Mouse (Mus musculus) kidney, adult 9 months (tissue): ENCODE data around the gene Slc52a3.

Experiments
- DNase-seq: peaks from one replicate; pipeline ENCODE4 v3.0.0; 2022

Slc52a3 gene

DNA sequence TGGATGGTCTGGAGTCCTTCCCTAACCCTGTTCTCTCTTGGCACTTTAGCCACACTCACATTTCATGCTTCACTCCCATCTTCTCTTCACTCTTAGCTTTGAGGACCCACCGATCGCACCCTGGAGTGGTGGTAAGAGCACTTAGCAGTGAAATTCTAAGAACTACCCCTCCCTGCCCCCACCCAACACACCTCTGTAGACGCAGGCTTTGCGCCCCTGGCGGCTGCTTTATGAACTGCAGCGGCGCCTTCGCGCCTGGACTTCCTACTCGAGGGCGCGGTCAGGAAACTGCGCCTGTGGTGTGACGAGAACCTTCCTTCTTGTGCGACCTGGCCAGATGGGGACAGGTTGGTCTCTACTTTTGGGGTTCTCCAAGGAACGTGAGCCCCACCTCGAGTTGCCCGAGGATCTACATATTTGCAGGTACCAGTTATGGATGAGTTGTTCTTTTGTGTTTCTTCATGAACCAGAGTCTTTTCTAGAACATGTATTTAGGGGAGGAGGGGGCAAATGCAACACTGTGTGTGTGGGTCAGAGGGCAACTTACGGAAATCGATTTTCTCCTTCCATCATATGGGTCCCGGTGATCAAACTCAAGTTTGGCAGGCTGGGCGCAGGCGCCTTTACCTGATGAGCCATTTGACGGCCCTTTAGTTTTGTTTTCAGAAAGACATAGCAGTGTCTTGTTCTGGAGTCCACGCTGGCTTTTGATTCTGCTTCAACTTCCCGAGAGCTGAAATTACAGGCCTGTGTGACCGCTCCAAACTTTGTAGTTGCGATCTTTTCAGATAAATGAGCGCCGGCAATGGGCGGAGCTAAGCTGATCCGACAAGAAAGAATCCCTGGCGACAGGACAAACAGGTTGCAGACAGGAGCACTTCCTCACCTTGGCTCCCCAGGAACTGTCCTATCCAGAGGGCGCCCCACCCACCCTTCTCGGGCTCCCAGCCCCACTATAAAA, at the start of gene Slc52a3:
Gene Slc52a3 (plus strand): TSS at position 283 of the 961 bp plus-strand sequence.
- DNase-seq, result peak; percentile 95

GRCm38 (mm10) chr2:151947617-151948016, 48.7 kb upstream of the Slc52a3 start:
- no peak for DNase-seq

- DNase-seq, result no peak
Measured at GRCm38 (mm10) chr2:151948311-151948710, 48.0 kb upstream of the Slc52a3 start.

GRCm38 (mm10) chr2:151949082-151949774, 47.1 kb upstream of the Slc52a3 start:
- no peak for DNase-seq

DNA sequence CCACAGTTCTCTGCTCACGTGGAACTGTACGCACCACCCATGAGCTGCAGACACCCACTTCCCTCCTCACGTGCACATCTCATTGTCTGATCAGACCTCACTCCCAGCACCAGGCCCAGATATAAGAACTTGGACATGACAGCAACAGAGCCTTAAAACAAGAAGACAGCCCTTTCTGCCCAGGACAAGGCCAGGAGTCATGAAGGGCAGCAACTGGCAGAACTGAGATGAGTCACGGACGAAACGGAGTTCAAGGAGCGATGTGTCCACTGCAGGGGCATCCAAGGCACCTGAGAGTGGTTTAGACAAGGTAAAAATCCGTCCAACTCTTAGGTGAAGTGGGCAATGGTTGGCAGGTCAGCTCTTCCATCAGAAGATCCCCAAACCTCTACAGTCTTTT, 42.6 kb upstream of the Slc52a3 start:
- DNase-seq, result no peak

- no peak for DNase-seq
Measured at GRCm38 (mm10) chr2:151956500-151957137, 39.7 kb upstream of the Slc52a3 start.

DNA sequence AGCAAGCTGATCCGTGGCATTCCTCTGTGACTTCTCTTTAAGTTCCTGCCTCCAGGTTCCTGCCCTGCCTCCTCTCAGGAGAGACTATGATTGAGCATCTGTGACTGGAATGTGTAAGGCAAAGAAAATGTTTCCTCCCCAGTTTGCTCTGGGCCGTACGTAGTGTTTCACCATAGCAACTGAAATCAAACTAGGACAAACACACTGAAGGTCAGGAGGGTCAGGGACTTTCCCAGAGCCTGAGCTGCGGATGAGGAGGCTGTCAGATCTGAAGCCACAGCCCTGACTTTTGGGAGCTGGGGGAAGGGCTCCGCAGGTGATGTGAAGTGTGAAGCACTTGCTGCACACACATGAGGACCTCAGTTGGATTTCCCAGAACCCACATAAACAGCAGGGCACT, 37.0 kb upstream of the Slc52a3 start:
- no peak for DNase-seq

DNA sequence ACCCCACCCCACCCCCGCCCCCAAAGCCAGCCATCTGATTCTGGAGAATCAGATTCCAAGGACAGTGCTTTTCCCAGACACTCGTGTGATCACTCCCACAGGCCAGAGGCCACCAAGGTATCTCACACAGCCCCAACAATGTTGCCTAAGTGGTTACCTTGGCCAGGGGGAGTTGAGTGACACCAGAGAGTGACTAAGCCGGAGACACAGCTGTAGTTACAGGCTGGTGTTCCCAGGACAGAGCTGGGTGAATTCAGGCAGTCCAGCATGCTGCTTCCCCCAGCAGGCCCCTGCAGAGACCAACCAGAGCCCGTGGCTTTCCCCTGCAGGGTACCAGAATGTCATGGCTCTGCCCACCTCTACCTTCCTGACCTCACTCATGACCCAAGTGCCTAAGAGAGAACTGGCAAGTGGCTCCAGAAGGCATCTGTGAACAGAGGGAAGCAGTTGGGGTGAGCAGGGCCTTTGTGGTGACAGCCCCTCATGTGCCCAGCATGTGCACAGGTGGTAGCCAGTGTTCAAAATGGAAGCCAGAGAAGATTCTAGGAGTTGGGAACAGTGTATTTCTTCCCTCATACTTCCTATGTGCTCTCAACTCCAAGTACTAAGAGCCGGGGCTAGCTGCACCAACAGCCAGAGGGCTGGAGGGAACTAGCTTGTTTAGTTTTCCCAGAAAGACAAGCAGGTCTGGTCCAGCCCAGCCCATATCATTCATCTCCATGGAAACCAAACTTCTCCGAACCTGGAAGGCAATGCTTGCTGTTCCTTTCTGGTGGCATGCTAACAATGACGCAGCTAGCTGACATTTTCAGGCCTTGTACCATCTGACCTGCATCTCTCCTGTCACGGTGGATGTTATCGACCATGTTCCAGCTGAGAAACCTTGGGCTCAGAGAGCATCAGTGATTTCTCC, 34.8 kb upstream of the Slc52a3 start:
- no peak for DNase-seq

GRCm38 (mm10) chr2:151962474-151962873, 33.8 kb upstream of the Slc52a3 start:
- peak; percentile 76 for DNase-seq

DNA sequence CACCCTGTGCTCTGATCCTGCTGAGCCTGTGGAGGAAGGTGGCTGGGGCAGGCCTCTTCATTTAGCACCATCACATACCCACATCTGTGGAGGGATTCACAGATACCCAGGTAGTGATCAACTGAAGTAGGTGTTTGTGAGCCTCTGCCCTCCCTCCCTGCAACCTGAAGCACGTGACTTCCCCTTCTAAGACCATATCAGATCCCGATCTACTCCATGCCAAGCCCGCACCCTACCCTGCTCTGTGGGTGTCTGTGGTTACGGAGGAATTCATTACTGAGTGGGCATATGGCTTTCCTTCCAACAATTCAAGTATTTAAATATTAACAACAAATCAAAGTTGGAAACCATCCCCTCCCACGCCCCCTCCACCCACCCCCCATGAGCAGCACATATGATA, 33.0 kb upstream of the Slc52a3 start:
- no peak for DNase-seq

GRCm38 (mm10) chr2:151964052-151964451, 32.3 kb upstream of the Slc52a3 start:
- no peak for DNase-seq

GRCm38 (mm10) chr2:151967176-151967750, 29.0 kb upstream of the Slc52a3 start:
- no peak for DNase-seq

- no peak for DNase-seq
Measured at GRCm38 (mm10) chr2:151967792-151968191, 28.5 kb upstream of the Slc52a3 start.

DNA sequence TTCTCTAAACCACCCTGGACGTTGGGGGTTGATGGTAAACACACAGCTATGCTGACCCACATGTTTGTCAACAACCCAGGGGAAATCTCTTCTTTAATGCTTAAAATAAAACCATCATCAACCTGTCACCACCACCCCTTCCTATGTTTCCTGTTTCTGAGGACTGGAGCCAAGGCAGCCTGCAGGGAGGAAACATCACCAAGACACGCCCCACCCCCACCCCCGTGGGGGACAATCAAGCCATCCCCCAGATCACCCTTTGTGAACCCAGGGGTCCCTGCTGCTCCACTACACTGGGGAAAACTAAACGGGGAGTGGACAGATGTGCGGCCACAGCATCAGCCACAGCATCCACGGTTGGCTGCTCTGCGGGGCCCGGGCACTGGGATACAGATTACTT, 27.9 kb upstream of the Slc52a3 start:
- peak; percentile 50 for DNase-seq

- DNase-seq, result no peak
Measured at GRCm38 (mm10) chr2:151968986-151969385, 27.3 kb upstream of the Slc52a3 start.

DNA sequence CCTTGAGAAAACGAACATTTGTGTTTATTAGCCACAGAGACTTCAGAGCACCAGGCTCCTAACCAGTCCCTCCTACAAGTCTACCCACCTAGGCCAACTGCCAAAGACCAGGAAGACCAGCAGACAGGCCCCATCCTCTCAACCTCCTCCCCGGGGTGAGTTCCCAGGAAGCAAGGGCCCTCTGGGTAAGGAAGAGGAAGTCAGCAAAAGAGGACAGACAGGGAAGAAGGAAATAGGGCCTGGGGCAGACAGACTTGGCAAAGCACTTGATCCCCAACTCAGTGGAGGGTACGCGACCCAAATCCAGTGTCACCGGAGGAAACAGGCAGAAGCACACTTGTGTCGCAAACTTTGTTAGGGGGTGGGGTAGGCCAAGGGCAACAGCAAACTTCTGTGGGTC, 26.9 kb upstream of the Slc52a3 start:
- no peak for DNase-seq

- peak; percentile 87 for DNase-seq
Measured at GRCm38 (mm10) chr2:151970191-151971172, 25.8 kb upstream of the Slc52a3 start.

DNA sequence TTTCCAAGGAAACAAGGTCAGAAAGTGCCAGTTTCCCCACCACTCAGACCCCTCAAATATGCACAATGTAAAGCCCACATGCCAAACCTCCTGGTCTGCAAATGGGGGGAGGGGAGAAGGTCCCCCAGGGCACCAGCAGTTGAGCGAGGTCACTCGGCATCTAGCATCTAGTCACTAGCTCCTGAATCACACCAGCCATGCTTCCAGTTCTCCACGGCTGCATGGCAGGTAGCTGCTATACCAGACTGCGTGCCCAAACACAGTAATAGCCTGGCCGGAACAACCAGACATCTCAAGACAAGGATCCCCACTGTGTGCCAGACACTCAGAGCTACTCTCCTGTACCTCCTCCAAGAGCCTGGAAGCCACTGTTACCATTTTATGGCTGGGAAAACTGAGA, 24.6 kb upstream of the Slc52a3 start:
- no peak for DNase-seq

GRCm38 (mm10) chr2:151972880-151973594, 23.3 kb upstream of the Slc52a3 start:
- DNase-seq, result no peak
